Mouse (Mus musculus) liver (tissue): ENCODE results near the gene Cnpy2.

Experiments used
- DNase-seq: peaks from one replicate; pipeline ENCODE4 v3.0.0-alpha.2; 2020; ENCODE audit warnings: mixed read lengths

Cnpy2 gene

DNA sequence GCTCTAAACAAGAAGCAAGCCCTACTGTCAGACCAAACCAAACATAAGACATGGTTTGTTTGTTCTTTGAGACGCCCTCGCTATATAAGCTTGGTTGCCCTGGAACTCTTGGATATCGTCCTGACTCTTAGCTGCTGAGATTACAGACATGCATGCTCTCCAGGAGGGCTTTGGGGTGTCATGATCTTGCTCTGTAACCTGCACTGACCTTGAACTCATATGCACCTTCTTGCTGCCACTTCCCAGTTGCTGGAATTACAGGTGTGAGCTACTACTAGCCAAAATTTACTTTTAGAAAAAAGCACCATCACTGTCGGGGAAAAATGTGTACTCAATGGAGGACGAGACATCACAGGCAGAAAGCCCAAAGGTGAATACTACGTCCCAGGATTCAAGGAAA, 47.3 kb downstream of the Cnpy2 start:
- DNase-seq: no peak

- DNase-seq: no peak
Observed at GRCm38 (mm10) chr10:128370021-128370420, 47.8 kb downstream of the Cnpy2 start.

- DNase-seq: no peak
Observed at GRCm38 (mm10) chr10:128370601-128371000, 48.3 kb downstream of the Cnpy2 start.

- no peak for DNase-seq
Observed at GRCm38 (mm10) chr10:128372142-128372541, 49.9 kb downstream of the Cnpy2 start.

DNA sequence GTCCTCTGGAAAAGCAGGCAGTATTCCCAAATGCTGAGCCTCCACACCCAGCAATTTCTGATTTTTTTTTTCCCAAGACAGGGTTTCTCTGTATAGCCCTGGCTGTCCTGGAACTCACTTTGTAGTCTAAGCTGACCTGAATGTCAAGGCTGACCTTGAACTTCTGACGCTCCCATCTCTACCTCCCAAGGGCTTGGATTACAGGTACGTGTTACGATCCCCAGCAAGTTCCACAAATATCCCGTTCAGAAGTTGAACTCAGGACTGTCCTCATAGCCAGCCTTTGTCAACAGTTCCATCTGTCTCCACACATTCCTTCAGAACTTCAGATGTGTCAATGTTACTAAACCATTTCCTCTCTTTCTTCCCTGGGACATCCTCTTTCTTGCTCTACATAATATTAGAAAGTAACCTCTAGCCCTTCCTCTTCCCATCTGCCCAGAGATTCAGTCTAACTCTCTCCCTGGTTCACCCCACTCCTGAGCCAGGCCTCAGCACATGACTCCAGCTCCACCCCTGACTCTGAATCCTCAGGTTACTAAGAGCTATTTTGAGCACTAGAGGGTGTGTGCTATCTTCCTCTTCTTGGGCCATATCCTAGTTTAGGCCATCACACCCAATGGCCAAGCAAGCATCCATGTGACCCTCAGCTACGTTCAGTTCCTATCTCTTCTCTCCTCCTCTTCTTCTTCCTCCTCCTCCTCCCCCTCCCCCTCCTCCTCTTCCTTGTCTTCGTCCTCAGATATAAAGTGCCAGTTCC, 50.9 kb downstream of the Cnpy2 start:
- DNase-seq: peak; percentile 38

- DNase-seq: peak; percentile 41
Observed at GRCm38 (mm10) chr10:128374393-128374792, 52.1 kb downstream of the Cnpy2 start.

- no peak for DNase-seq
Observed at GRCm38 (mm10) chr10:128376099-128376454, 53.8 kb downstream of the Cnpy2 start.

- peak; percentile 89 for DNase-seq
Observed at GRCm38 (mm10) chr10:128376455-128377211, 54.4 kb downstream of the Cnpy2 start, which contains the start of gene Ankrd52. Ankrd52 (plus strand) TSS chr10:128377115.
